Mouse (Mus musculus) cerebellum, postnatal 4 days (tissue): ENCODE results near the gene Sez6l.

Experiments
- DNase-seq, 2 experiments: peaks; one replicate each; pipeline ENCODE4 v3.0.0; 2022; ENCODE audit warnings: low spot score in 2 of 2, mixed read lengths in 1 of 2

Gene Sez6l

DNA sequence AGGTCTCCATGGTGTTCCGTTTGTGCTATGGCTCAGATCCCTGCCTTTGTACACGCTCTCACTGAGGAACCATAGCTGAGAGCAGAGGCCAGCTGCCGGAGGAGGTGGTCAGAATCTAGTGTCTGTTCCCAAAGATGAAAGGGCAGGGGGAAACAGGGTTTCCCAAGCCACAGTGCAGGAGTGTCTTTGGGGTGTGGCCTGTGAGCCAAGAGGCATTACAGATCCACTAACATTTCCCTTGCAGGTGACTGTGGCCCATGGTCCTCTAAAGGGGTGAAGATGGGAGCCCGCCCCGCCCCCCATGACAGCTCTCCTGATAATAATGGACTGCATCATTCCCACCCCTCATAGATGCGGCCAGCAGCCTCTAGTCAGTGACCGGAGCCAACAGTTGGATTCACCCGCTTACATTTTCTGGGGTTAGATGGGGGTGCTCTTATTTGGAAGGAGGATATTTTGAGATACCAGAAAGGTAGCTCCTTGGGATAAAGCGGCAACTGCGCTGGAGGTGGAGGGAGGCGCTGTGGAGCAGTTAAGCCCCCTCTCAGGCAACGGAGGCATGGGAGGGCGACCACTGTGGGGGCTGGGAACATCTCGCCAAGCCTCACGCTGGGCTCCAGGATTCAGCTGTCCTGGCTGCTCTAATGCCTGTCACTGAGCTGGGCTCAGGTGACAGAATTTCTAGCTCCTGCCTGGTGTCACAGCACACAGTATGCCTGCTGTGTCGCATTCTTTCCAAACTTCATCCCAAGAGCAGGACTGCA lies 43.5 kb downstream of the Sez6l start:
- no peak for DNase-seq

DNA sequence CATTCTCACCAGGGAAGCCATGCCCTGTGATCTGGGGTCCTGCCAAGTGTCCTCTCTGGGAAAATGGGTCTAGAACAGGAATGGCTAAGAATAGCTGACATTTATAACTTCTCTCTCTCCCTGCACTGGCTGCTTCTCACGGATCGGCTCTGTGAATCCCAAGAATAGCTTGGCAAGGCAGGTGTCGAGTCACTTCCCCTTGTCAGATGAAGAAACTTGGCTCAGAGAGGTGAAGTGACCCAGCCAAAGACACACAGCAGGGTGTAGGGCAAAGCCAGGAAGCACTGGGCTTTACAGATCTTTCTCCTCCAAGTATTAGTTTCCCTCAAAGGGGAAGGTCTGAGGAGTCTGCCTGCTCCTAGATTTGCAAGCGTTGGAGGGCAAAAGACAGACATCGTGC lies 44.1 kb downstream of the Sez6l start:
- no peak for DNase-seq

DNA sequence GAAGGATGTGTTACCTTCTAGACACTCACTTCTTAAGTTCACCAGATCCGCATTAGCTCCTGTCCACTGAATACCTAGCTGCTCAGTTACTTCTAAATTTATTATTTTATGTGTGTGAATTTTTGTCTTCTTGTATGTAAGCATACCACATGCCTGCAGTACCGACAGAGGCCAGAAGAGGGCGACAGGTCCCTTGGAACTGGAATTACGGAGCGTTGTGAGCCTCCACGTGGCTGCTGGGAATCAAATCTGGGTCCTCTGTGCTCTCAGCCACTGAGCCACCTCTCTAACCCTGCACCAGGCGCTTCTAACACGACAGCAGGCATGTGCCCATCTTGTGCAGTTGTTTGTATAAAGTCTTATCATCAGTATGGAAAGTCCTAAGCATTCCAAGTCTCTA lies 44.8 kb downstream of the Sez6l start:
- no peak for DNase-seq

DNA sequence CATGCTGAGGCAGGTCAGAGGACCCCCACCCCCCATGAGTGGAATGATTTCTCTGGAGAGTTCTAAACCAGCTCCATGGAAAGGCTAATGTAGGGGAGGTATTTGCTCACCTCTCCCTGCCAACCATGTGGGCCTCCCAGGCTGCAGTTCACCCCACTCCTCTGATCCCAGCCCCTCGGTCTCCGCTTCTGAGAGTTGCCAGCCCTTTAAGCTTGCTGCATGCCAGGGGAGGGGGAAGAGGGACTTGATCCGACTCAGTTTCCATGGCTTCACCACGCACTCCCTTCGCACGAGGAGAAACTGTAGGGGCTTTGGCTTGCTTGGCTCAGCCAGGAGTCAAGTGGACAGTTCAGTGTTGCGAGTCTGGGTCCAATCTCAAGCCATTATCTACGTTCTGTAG lies 45.9 kb downstream of the Sez6l start:
- DNase-seq, result no peak

DNA sequence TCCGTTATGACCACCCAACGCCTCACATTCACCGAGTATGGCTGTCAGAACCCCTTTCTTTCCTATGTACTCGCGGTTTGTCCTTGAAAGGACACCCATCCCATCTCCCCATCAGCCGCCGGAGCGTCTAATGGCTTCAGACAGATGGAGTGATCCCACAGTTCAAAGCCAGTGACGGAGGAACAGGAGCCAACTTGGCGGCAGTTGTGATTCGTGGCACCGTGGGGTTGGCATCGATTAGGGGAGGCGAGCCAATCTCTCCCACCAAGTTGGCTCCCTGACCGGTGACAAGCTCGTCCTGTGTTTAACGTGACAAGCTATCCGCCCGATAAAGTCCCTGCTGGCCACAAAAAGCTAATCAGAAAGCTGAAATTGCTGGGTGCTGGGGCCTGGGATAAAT lies 50.0 kb downstream of the Sez6l start:
- peak; percentile 59 to 90 for DNase-seq

DNA sequence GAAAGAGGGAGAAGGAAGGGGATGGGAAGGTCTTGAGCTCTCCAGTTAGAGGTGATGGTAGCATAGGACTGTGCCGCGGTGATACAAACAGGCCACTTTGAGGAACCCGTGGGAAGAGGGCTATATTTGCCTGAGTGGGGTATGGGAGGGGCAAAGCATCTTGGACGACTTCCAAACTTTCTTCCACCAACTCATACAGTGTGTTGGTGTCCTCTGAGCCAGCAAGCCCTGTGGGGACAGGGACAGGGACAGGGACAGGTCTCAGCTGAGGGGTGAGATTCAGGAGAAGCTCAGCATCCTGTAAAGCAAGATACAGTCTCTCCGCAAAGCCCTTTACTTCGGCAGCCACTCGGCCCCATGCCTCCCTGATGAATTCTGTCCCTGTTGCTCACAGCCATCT lies 50.5 kb downstream of the Sez6l start:
- DNase-seq, result no peak

DNA sequence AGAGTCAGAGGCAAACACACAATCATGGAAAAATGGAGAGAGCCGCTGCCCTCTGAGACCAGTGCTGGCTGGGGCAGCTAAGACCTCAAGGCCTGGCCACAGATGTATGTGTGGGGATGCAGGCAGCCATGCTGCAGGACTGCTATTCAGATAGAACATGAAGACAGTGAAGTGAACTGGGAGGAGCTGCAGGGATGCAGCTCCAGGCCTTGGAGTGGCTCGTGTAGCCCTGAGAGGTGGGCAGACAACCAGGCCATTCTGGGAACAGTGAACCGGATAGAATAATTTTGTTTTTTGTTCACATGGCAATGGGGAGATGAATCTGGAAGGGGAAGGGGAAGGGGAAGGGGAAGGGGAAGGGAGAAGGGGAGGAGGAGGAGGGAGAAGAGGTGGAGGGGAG lies 51.0 kb downstream of the Sez6l start:
- no peak for DNase-seq

DNA sequence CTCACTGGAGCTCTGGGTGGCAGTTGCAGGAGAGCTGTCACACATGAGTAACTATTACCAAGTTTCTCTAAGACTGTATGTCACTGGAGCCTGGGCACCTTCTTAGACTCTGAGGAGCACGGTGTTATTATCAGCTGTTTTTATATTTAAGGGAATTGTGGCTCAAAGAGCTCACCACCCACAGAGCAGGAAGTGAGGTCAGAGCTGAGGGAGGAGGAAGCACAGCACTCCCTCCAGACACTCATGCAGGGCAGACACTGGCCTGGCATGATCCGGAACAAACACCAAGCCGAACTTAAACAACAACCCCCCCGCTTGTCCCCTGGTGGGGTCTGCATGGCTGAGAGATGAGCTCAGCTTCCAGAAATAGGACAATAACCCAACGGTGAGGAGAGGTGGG lies 51.7 kb downstream of the Sez6l start:
- DNase-seq, result no peak

DNA sequence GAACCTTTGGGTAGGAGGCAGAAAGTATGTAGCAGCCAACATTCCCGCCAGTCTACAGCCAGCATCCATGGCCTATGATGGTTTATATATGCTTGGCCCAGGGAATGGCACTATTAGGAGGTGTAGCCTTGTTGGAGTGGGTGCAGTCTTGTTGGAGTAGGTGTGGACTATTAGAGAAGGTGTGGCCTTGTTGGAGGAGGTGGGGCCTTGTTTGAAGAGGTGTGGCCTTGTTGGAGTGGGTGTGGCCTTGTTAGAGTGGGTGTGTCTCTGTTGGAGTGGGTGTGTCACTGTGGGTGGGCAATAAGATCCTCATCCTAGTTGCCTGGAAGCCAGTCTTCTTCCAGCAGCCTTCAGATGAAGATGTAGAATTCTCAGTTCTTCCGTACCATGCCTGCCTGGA lies 53.2 kb downstream of the Sez6l start:
- no peak for DNase-seq

DNA sequence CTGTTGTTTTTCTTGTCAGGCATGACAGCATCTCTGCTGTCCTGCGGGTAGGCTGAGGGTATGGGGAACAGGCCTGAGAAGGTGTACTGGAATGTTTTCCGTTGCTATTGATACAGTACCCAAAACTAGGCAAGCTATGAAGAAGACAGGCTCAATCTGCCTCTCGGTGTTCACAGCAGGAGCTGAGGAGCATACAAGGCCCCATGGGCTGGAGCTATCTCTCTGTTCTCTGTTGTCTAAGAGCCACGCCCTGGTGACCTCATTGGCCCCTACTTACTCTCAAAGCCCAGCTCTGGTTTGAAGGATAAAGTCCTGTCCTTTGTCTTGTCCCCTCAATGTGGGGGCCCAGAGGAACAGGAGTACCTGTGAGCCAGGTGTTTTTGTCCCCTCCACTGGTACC lies 53.7 kb downstream of the Sez6l start:
- DNase-seq, result no peak

DNA sequence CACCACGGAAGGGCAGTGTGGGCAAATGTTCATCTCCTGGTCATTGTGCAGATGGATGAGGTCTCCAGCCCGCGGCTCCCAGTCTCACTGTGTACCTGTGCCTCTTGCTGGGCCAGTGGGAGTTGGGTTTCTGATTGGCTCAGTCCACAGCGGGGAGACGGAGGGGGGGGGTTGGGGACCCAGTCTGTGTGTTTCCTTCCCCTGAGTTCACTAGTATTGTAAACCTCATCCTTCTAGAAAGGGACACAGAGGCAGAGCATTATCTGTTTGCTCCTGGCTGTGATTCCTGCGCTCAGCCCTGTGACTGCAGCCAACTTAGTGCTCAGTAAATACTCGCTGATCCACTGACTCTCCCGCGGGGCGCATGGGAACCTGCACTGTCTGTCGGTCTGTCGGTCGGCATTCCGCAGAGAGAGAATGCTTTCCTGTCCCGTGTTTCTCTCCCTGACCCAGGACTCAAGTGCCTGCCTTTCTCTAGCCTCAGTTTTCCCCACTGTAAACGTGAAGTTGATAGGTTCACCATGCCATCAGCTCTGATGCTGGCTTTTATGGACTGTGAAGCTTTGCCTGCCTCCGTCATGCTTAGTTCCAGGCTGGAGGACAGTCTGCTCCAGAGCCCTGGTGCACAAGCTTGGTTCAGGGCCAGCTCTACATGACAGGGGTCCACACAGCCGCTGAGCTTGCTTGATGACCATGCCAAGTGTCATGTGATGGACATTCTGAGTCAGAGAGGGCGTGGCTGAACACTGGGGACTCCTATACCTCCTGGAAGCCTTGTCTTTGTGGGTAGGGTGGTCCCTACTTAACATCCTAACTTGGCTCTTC lies 55.1 kb downstream of the Sez6l start:
- DNase-seq, result peak in 1 of 2 experiments; percentile 62

DNA sequence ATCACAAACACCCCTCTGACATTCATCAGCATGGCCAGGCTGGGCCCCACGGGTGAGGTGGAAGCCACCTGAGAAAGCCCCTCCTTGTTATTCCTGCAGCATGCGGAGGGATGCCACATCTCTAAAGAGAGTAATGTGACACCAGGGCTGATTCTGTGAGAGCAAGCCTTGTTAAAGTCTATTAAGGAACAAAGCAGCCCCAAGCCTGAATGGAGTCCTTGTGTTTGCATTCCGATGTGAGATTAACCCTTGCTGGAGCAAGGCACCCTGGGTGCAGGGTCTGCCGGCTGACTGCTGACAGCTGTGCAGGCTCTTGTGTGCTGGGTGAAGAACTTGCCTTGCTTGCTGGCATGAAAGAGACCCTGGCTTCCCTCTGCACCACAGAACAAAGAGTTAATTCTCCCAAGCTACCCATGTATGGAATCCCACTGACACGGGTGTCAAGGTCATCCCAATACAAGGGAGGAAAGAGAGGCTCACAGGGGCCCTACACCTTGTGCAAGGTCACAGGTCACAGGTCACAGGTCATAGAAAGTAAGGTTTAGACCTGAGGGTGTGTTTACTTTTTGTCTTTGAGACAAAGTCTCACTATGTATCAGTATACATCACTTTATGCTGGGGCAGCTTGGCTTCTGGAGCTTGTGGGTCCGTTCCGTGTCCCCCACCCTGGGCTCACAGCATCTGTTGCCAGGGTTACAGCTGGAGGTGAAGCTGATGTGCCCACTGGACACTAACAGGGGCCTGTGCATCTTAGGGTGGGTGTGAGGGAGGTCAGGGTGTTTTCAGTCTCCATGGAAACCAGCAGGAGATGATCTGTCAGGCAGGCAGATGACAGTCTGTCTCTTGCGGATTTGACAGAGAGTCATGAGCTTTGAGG lies 55.9 kb downstream of the Sez6l start:
- DNase-seq, result no peak

DNA sequence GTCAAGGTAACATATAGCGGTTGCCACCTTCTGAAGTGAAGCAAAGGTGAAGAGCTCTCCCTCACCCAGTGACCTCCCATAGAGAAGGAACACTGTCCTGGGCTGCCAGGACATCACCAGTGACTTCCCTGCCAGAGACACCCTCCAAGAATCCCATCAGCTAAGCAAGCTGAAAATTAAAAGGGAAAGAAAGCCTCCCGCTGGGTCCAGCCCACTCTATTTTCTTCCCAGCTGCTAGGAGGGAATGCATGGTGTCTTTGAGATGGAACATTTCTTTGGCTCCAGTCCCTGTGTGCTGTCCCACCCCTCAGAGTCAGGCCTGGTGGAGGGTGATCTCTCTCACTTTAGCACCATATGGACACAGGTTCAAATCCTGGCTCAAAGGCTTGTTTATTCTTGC lies 58.2 kb downstream of the Sez6l start:
- DNase-seq, result no peak

DNA sequence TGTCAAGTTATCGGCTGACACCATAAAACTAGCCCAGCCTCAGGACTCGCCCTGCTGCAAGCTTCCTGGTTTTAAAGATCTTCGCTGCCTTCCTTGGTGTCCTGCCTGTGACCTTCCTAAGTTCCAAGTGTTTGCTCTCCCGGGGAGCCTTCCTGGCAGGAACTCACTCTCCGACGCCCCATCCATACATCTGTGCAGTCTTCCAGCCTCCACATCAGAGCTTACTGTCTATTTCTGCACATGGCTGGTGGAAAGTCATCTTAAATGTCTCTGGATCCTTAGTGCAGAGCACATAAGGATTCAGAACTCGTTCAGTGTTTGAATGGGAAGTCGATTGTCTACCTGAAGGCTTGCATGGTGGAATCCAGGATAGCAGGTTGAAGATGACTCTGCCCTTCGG lies 59.5 kb downstream of the Sez6l start:
- DNase-seq, result no peak

DNA sequence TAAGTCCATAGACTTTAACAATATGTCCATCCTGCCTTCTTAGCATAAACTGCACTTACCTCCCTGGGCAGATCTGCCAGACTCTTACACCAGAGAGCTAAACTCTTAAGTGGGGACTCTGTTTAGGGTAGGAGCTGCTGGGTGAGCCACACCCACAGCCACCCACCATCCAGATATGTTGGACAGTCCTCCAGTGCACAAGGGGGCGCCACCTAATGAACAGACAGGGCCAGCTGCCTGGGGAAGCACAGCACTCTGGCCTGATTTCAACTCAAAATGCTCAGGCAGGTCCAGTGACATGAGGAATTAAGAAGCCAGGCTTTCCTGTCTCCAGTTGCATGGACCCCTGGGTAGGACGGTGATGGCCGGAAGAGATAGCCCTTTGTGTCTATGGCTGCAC lies 60.5 kb downstream of the Sez6l start:
- no peak for DNase-seq

DNA sequence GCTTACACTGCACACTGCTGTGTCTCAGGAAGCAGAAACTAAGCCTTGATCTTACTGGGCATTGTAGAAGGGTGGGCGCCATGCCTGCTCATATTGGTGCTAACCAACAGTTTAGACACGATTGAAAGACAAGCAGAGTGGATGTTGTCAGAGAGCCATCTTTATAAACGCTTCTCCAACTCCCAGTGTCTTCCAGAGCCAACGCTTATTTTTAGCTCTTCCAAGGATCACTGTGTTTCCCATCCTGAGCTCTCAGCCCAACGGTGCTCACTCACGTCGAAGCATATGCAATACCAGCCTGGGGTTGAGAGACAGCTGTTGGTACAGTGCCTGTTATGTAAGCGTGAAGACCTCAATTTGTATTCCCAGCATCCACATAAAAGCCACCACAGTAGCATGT lies 66.6 kb downstream of the Sez6l start:
- no peak for DNase-seq

DNA sequence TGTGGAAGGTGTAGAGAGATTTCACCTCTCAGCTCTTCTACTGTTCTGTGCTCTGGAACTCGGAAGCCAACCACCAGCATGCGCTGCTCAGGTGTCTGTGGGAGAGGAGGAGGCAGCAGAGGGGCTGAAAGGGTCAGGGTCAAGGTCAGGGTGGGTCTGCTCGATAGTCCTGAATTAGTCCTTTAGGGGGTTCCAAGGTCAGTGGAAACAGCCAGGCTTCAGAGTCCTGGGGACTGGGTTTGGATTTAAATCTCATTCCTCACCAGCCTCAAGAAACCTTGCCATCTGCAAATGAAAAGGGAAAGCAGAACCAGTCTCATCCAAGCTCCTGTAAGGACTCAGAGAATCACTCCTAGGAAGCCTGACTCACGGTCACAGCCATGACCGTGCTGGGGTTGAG lies 67.1 kb downstream of the Sez6l start:
- DNase-seq, result no peak

DNA sequence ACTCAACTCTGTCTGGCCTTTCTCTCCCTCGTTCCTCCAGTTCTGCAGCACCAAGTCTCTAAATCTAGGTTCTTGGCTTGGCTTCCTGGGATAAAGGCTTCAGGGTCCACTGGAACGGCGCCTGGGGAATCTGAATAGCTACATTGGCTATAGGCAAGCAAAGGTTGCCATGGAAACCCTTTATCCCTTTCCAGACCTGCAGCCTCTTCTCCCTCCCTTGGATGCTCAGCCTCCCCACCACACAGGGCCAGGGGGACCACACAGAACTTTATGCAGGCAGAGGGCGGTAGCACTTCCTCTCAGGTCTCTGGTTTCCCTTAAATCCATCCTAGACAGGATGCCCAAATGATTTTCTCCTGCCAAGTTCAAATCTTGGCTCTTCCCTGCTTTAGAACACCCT lies 71.4 kb downstream of the Sez6l start:
- no peak for DNase-seq

DNA sequence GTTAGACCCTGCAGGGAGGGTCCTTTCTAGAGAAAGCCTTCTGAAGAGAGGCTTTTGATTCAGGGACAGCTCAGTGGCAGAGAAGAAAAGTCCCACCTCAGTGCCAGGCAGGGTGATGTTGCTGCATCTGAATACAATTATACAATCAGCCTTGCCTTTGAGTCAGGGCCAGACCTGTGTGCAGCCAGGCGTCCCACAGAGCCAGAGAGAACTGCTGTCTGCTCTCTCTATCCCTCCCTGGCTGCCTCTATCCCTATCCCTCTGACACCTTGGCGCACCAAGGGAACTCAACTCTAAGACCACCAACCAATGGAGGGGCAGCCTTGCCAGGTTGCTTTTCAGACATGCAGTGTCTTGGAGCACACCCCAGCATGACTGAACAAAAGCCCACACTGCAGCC lies 75.6 kb downstream of the Sez6l start:
- DNase-seq, result no peak

DNA sequence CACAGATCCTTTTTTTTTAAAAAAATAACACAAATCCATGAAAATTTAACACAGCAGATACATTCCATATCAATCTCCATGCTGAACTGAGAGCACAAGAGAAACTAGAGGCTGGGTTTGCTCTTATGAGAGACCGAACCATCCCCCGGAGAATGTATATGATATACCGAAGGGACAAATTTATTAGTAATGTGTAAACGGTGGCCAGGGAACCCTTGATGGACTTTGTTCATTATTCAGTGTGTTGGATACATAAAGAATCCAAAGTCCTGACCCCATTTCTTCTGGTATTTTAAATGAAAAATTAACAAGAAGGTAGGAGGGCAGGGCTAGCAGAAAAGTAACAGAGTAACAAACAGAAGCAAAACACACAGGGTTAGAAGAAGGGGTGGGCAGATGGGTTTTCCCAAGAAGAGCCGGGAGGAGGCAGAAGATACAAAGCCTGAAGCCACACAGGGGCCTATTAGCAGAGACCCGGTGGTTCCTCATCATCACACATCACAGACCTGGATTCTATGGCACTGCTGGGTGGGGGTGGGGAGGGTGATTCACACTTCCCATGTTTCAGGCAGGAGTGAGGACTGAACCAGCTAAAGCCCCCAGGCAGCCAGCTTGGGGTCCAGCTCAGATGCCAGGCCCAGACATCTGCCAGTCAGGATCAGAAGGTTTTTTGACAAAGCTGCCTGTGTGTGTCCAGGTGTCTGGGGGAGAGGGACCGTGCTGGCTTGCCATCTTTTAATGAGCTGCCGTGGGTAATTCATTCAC lies 76.9 kb downstream of the Sez6l start:
- peak in 1 of 2 experiments; percentile 40 for DNase-seq
